Mouse (Mus musculus) cerebellum, adult 9-11 months (tissue): ENCODE data around the gene Olfr323.

Experiments
- DNase-seq: peaks from one replicate; pipeline ENCODE4 v3.0.0; 2022

Gene Olfr323

GRCm38 (mm10) chr11:58602800-58603560 lies 27.3 kb downstream of the Olfr323 start:
- DNase-seq: no peak

GRCm38 (mm10) chr11:58602062-58602461 lies 28.2 kb downstream of the Olfr323 start:
- DNase-seq: no peak

DNA sequence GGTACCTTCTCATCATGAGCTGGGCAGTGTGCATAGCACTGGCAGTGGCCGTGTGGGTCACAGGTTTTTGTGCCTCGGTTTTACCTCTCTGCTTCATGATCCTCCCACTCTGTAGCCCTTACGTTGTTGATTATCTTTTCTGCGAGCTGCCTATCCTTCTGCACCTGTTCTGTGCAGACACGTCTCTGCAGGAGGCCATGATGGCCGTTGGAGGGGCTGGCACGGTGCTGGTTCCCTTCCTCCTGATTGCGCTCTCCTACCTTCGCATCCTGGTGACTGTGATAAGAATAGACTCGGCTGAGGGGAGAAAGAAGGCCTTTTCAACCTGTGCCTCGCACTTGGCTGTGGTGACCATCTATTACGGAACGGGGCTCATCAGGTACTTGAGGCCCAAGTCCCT lies 32.5 kb downstream of the Olfr323 start:
- DNase-seq: no peak

GRCm38 (mm10) chr11:58594814-58595213 lies 35.5 kb downstream of the Olfr323 start, which contains the start of gene Olfr324:
Gene Olfr324 (plus strand): TSS chr11:58595114.
- DNase-seq: no peak

GRCm38 (mm10) chr11:58588620-58589250 lies 41.6 kb downstream of the Olfr323 start:
- no peak for DNase-seq

DNA sequence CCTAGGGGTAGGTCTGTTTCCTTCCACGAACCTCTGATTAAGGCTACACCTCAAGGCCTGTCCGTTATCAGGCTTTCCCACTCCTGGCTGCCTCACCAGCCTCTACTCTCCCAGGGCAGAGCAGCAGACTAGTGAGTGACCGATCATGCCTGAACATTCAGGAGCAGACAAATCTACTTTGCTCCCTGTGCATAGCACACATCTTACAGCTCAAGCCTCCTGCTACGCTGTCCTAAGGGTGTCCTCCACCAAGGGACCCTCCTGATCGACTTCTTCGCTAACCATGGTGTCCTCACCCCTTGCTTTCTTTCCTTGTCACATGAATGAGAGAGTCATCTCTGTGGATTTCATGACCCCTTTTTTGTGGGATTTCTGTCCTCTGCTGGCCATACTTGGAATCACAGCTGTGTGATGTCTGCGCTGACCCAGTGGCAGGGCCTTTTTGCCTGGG lies 42.4 kb downstream of the Olfr323 start:
- DNase-seq: peak; percentile 3

GRCm38 (mm10) chr11:58578636-58579035 lies 51.7 kb downstream of the Olfr323 start:
- DNase-seq: no peak

- no peak for DNase-seq
Measured at GRCm38 (mm10) chr11:58577430-58577829, 52.9 kb downstream of the Olfr323 start, which contains the start of gene Olfr325. Gene Olfr325 (plus strand): TSS chr11:58577730.
